Comparison of ENCODE assay signal across 10 mouse cellular contexts in the genomic region with DNA sequence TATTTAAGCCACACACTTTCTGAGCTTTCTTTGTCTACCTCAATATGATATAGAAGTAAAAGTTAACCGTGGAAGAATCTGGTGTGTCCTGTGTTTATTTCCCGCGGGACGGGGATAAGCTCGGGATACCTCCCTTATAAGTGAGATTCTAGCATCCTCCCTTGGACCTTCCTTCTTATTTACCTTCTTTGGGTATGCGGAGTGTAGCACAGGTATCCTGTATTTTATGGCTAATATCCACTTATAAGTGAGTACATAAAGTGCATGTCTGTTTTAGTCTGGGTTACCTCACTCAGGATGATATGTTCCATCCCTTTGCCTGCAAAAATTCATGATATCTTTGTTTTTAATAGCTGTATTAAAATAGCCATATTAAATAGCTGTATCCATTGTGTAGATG. TPM values are rescaled to one million over a fixed set of nuclear protein-coding genes. Genes with fewer than 3 reads are reported as not detected.
A peak's percentile ranks its signal among the peaks of the same experiment; 100 is the strongest.
DNase-seq lines count a peak whose midpoint lies in the region; ATAC-seq and TF ChIP-seq lines count a peak whose summit lies in the region.
"Not testable (repeated sequence)": the region's sequence is repeated elsewhere in the genome, so short reads cannot be mapped to it uniquely, and the experiment has no call there.
"Had no signal": no experiment of that assay in that cellular context is flagged by ENCODE, and none has a peak within 500 bp of the region (broad histone marks: within the 10 kb centered on the region; RNA-seq: fewer than 3 reads in every experiment).

No protein-coding gene starts in this region.

- H3ac ChIP-seq in myocyte (ENCODE audit: control insufficient read depth, insufficient read length), result not testable (repeated sequence)

- H3K36me3 ChIP-seq in forebrain, embryonic 10.5 days (replicated peaks); heart, embryonic 11.5 days (ENCODE audit: control insufficient read depth, insufficient read depth, low read length); hindbrain, embryonic 10.5 days; intestine, embryonic 14.5 days (ENCODE audit: control insufficient read depth, insufficient read depth, low read length); midbrain, embryonic 10.5 days; myocyte (ENCODE audit: control insufficient read depth, insufficient read depth); stomach, embryonic 16.5 days (ENCODE audit: control insufficient read depth, insufficient read depth, low read length): not testable (repeated sequence)

- H3K4me3 ChIP-seq in forebrain, embryonic 10.5 days, result peak overlapping the region; percentile 26; the same call in 1 of the 2 replicates
- not testable (repeated sequence) for H3K4me3 ChIP-seq in heart, embryonic 11.5 days (ENCODE audit: low read depth, low read length); intestine, embryonic 14.5 days (ENCODE audit: low read depth, low read length); layer of hippocampus, adult 2 months; myocyte
- H3K4me3 ChIP-seq in hindbrain, embryonic 10.5 days, result peak overlapping the region; percentile 24; the same call in 1 of the 2 replicates
- peak overlapping the region; percentile 32; the same call in 1 of the 2 replicates for H3K4me3 ChIP-seq in midbrain, embryonic 10.5 days
- H3K4me3 ChIP-seq in stomach, embryonic 16.5 days (replicated peaks; ENCODE audit: low read length), result peak overlapping the region; percentile 21; the same call in 1 of the 2 replicates

- WGBS in forebrain, embryonic 10.5 days, result 45% methylated on average over 6 of the region's 6 CpGs
- 49% methylated on average over 6 of the region's 6 CpGs for WGBS in heart, embryonic 11.5 days (ENCODE audit: insufficient replicate concordance)
- 50% methylated on average over 6 of the region's 6 CpGs for WGBS in hindbrain, embryonic 10.5 days
- WGBS in intestine, embryonic 14.5 days, result 33% methylated on average over 6 of the region's 6 CpGs
- whole genome bisulfite sequencing in midbrain, embryonic 10.5 days, result 51% methylated on average over 6 of the region's 6 CpGs
- 20% methylated on average over 6 of the region's 6 CpGs for WGBS in stomach, embryonic 16.5 days

- not testable (repeated sequence) for H3K9me3 ChIP-seq in forebrain, embryonic 10.5 days; heart, embryonic 11.5 days (replicated peaks; ENCODE audit: control insufficient read depth, low read length); hindbrain, embryonic 10.5 days; intestine, embryonic 14.5 days (ENCODE audit: control insufficient read depth, low read length); midbrain, embryonic 10.5 days (replicated peaks); stomach, embryonic 16.5 days (replicated peaks; ENCODE audit: control insufficient read depth, low read length)

- not testable (repeated sequence) for H3K79me2 ChIP-seq in myocyte (ENCODE audit: control insufficient read depth, insufficient read depth)

- H3K4me1 ChIP-seq in forebrain, embryonic 10.5 days; heart, embryonic 11.5 days (ENCODE audit: control insufficient read depth, insufficient read depth, low read length); hindbrain, embryonic 10.5 days (replicated peaks); intestine, embryonic 14.5 days (replicated peaks; ENCODE audit: control insufficient read depth, insufficient read depth, low read length); midbrain, embryonic 10.5 days; stomach, embryonic 16.5 days (ENCODE audit: control insufficient read depth, insufficient read depth, low read length): not testable (repeated sequence)

- DNase-seq in forebrain, embryonic 10.5 days (ENCODE audit: extremely low spot score, low spot score); hindbrain, embryonic 10.5 days (ENCODE audit: low spot score); intestine, embryonic 14.5 days (ENCODE audit: low spot score); layer of hippocampus, adult 2 months (ENCODE audit: low spot score in 2 of 2); midbrain, embryonic 10.5 days (ENCODE audit: low spot score): not testable (repeated sequence)

- not testable (repeated sequence) for H3K9ac ChIP-seq in heart, embryonic 11.5 days (ENCODE audit: low read depth, low read length); intestine, embryonic 14.5 days (ENCODE audit: low read length); stomach, embryonic 16.5 days (ENCODE audit: low read length)

- not testable (repeated sequence) for H3K27me3 ChIP-seq in forebrain, embryonic 10.5 days (ENCODE audit: poor library complexity, severe bottlenecking); heart, embryonic 11.5 days (ENCODE audit: control insufficient read depth, insufficient read depth, low read length); hindbrain, embryonic 10.5 days (ENCODE audit: insufficient read depth, poor library complexity, severe bottlenecking); intestine, embryonic 14.5 days (replicated peaks; ENCODE audit: control insufficient read depth, insufficient read depth, low read length); midbrain, embryonic 10.5 days (ENCODE audit: low read depth, poor library complexity, severe bottlenecking); myocyte (ENCODE audit: control insufficient read depth, insufficient read depth, insufficient read length); stomach, embryonic 16.5 days (ENCODE audit: control insufficient read depth, insufficient read depth, low read length)

- not testable (repeated sequence) for ATAC-seq in heart, embryonic 11.5 days (replicated peaks; ENCODE audit: insufficient number of reproducible peaks, low FRiP score, low TSS enrichment); stomach, embryonic 16.5 days (ENCODE audit: insufficient read depth, low FRiP score)
- ATAC-seq in intestine, embryonic 14.5 days (replicated peaks; ENCODE audit: low FRiP score, low TSS enrichment, low read depth), result 0 out of 2 replicates have a peak, but pooled peaks have one; percentile 36

- H3K27ac ChIP-seq in forebrain, embryonic 10.5 days; heart, embryonic 11.5 days (ENCODE audit: low read depth, low read length); hindbrain, embryonic 10.5 days; intestine, embryonic 14.5 days (ENCODE audit: low read depth); layer of hippocampus, adult 2 months; midbrain, embryonic 10.5 days (replicated peaks); stomach, embryonic 16.5 days (ENCODE audit: low read length): not testable (repeated sequence)

- peak; percentile 27; the same call in 1 of the 2 replicates for TF ChIP-seq CTCF in layer of hippocampus, adult 2 months (conservative IDR thresholded peaks at IDR 0.05)

- peak overlapping the region; percentile 38 for H3K4me2 ChIP-seq in heart, embryonic 11.5 days
- H3K4me2 ChIP-seq in intestine, embryonic 14.5 days (ENCODE audit: low read length), result peak overlapping the region; percentile 38
- peak overlapping the region; percentile 30 for H3K4me2 ChIP-seq in myocyte (ENCODE audit: low read depth)
- peak overlapping the region; percentile 29; the same call in 1 of the 2 replicates for H3K4me2 ChIP-seq in stomach, embryonic 16.5 days (ENCODE audit: low read depth, low read length)

- TF ChIP-seq POLR2A in myocyte (IDR thresholded peaks at IDR 0.05; ENCODE audit: insufficient read length, low read depth), result not testable (repeated sequence)

RNA-seq across cellular contexts. Expression of a gene that starts 54.8 kb away (rescaled TPM):
- 0.21 and 0.48 TPM in 2 replicates for polyA plus RNA-seq in forebrain, embryonic 10.5 days (2016; fragmentation: Nextera tagmentation; extraction: Ambion mirVana)
- polyA plus RNA-seq in heart, embryonic 11.5 days (2014; fragmentation: Nextera tagmentation; extraction: Ambion mirVana), result 4.2 and 5.5 TPM in 2 replicates
- 0.16 and 0.34 TPM in 2 replicates for polyA plus RNA-seq in hindbrain, embryonic 10.5 days (2016; fragmentation: Nextera tagmentation; extraction: Ambion mirVana)
- 0.47 and 0.77 TPM in 2 replicates for polyA plus RNA-seq in intestine, embryonic 14.5 days (2014; fragmentation: Nextera tagmentation; extraction: Ambion mirVana)
- 10 to 100 TPM in 1 of 2 experiments, 1 to 10 TPM in 1; 9.5 to 12.5 TPM for total RNA-seq in layer of hippocampus, adult 2 months (2021)
- 0.17 and 0.21 TPM in 2 replicates for polyA plus RNA-seq in midbrain, embryonic 10.5 days (2016; fragmentation: Nextera tagmentation; extraction: Ambion mirVana)
- not detected for polyA plus RNA-seq in myocyte (2012; fragmentation: generic; extraction: Trizol)
- 0.66 and 0.79 TPM in 2 replicates for polyA plus RNA-seq in stomach, embryonic 16.5 days (2015; fragmentation: Nextera tagmentation; extraction: Ambion mirVana)
- total RNA-seq: adrenal gland, adult 2 months; megakaryocyte, adult 5-6 weeks had no signal
- polyA plus RNA-seq: adrenal gland, adult 2 months had no signal
